Mouse (Mus musculus) frontal cortex, postnatal 14 days (tissue): ENCODE measurements around the gene Ndufs2.

ENCODE experiments used
- DNase-seq, 2 experiments: peaks; one replicate each; pipeline ENCODE4 v3.0.0; 2022; ENCODE audit warnings: low spot score in 2 of 2

Ndufs2 gene

DNA sequence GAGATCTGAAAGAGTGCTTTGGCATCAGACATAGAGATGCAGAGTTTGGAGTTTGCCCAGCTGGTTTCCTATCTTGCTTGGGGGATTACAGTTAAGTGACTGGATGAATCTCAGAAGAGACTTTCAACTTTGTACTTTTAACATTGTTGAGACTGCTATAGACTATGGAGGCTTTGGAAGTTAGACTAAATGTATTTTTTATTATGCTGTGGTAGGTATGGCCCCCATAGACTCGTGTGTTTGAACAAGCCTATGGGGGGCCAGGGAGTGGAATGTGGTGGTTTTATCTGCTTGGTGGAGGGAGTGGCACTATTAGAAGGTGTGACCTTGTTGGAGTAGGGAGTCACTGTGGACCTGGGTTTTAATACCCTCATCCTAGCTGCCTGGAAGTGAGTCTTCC, 51.7 kb downstream of the Ndufs2 start:
- DNase-seq, result no peak

DNA sequence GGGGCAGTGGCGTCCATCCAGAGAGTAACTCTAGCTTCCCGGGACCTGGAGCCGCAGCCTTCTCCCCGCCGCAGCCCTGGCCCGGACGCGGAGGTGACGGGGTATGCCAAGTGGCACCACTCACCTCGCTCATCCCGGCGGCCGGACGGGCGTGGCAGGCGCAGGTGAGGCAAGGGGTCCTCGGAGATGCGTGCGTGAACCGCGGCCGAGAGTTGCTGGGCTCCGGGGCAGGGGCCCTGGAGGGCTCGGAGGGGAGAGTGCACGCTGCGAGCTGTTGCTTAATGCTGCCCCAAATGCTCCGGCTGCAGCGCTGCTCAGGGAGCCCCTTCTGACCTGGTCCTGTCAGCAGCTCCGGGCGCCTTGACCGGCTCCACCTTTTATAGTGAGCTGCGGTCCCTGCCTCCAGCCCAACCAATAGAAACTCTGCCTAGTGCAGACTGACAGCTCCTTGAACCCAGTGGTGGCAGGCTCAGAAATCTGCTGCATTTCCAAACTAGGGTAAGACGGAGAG, 55.2 kb downstream of the Ndufs2 start, which contains the start of gene Pcp4l1:
Gene Pcp4l1, minus strand, starts transcription at position 382 of the 511 bp plus-strand sequence.
- peak in 1 of 2 experiments; percentile 60 for DNase-seq

DNA sequence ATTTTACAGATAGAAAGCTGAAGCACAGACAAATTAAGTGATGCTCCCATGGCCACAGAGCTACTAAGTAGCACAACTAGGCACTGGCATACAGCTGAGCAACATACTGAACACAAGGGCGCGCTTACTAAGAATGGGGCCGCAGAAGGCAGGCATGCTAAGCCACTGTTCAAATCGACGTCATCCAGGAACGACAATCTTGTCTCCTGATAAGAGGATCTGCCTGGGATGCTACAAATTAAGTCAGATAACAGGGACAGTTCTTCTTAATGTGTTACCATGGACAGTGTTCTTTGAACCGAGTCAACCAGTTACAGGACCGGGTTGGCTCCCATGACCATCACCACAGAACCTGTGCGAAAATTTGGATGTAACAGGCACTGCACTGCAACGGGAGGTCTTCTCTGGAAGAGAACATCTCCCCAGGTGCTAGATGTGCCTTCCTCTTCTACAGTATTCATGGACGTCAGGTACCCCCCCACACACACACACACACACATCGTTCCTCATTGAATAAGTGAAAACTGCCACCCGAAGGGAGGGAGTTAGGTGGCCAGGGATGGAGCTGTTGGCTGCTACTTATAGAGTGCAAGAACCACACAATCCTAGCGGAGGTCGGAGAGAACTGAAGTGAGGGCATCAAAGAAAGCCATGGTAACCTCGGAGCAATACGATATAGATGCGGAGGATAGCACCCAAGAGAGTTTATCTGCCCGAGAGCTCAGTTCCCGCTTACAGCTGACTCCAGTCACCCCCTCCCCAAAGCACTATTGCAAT, 56.0 kb downstream of the Ndufs2 start:
- no peak for DNase-seq

DNA sequence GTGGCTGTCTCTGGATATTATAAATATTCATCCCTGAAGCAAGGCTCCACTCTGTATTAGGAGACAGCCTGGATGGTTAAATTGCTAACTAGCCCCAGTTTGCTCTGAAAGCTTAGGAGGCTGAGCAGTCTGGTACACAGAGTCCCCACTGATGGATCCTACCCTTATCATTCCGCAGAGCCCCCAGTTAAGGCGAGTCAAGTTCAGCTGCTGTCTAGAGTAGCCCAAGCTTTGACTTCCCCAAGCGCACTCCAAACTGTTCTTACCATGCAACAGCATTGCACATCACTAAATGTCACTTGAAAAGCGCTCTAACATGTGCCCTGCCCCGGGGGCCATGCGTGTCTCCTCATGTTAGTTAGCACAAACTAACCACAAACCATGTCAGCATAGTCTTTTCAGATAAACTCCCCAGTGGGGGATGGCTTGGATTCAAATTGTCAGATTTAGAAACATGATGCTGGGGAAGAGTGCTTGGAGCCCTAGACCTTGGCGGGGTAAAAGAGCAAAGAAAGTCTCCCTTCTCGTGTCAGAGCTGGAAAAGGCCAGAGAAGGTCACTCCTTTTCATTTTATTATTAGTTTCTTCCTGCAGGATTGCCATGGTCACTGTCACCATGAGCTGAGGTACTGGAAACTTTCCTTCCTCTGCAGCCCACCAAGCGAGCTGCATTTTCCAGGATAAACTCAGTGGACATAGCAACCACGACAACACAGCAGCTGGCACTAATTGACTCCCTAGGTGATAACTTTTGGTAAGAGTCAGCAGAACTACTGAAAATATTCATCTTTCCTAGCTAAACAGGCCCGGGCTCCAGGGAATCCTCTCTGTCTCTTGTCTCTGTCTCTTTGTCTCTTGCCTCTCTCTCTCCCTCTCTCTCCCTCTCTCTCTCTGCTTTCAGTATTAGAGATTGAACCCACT, 57.0 kb downstream of the Ndufs2 start:
- DNase-seq, result no peak

DNA sequence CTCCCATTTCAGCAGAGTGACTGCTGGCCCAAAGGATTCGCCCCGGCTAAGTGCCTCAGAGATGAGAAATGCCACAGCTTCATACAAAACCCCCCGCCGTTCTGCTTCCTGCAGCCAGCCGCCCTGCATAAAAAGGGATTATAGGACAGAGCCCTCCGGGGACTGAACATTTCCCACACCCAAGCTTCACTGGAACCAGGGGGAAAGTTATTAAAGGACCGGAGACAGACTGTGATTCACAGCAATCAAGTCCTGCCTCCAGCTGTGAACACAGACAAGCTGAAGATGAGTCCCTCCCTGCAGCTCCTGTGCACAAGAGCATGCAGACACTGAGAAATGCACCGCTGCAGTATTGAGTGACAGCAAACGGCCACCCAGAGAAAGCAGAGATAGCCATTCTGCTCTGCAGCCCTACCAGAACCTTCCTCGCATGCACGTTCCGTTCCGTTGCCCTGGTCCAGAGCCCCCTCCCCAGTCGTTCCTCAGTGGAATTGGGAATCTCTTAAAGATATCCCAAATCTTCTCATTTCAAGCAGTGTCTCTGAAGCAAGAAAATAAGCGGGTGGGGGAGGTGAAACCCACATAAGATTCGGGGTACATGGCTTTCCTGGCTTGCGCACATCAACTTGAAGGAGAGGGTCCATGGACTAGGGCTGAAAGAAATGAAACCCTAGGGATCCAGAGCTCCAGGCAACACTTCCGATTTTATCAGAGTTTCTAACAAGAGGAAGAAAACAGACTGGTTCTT, 57.9 kb downstream of the Ndufs2 start:
- DNase-seq, result no peak

DNA sequence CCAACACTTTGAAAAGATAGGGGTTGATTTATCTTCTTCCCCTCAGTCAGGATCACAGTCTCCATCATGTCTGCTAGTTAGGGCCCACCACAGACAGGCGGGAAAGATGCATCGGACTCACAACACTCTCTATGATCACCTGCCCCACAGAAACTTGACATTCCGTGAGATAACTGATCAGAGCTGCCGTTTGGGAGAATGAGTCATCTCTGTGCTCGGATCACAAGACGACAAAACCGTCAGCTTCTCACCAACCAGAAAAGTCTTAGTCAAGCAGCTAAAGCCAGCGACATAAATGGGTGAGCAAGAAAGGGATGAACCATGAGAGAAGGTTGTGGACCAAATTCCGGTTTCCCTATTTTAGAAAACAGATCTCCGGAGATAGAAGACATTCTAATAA, 58.9 kb downstream of the Ndufs2 start:
- DNase-seq, result no peak

DNA sequence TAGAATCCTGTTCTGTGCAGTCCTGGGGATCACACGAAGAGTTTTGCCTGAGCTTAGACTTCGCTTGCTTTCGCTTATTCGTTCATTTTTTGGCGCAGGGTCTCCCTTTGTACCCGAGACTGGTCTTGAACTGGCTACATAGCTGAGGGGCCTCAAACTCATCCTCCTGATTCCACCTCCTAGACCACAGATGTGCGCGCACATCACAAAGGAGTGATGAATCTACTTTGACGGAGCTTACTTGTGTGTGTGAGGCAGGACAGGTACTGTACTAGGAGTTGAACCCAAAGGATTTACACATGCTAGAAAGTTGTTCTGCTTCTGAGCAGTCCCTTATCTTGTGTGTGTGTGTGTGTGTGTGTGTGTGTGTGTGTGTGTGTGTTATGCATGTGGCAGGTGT, 60.4 kb downstream of the Ndufs2 start:
- no peak for DNase-seq

DNA sequence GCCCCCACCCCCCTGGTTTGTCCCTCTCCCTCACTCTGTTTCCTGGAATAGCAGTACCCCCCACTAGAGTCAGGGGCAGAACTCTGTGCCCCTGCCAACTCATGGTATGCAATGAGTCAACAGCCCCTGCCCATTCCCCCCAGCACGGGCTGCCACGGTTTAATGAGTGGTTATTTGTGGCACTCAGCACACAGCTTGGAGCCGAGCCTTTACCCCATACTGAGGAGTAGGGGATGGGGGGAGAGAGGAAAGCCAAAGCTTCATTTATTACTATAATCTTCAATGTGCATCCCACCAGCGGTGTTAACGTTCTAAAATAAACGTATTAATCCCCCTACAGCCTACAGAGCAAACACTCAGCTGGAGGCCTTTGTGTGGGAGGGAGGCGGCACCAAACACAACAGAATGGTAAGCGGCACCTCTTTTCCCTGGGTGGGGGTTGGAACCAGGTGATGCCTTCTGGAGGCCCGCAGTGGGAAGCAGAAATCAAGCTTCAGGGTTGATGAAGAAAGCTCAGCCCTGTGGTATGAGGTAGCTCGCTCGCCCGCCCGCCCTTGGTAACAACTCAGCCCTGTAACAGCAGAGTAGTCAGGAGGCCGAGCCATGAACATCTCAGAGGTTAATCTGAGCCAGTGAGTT, 61.6 kb downstream of the Ndufs2 start:
- no peak for DNase-seq

DNA sequence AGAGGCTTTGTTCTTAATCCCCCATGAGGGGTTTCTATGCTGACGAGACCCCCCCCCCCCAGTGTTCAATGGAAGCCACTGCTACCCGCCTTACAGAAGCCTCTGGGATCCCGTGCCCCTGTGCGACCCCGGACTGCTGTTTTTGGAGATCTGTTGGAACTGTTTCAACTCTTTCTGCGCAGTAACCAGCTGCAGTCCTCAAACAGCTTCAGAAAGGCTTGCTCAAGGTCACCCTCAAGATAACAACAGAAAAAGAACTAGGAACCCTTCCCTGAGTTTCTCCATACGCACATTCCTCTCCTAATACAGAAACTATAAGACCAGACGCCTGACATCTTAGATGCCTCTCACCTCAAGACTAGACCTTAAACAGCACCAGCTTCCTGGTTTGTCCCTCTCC, 62.1 kb downstream of the Ndufs2 start:
- no peak for DNase-seq

DNA sequence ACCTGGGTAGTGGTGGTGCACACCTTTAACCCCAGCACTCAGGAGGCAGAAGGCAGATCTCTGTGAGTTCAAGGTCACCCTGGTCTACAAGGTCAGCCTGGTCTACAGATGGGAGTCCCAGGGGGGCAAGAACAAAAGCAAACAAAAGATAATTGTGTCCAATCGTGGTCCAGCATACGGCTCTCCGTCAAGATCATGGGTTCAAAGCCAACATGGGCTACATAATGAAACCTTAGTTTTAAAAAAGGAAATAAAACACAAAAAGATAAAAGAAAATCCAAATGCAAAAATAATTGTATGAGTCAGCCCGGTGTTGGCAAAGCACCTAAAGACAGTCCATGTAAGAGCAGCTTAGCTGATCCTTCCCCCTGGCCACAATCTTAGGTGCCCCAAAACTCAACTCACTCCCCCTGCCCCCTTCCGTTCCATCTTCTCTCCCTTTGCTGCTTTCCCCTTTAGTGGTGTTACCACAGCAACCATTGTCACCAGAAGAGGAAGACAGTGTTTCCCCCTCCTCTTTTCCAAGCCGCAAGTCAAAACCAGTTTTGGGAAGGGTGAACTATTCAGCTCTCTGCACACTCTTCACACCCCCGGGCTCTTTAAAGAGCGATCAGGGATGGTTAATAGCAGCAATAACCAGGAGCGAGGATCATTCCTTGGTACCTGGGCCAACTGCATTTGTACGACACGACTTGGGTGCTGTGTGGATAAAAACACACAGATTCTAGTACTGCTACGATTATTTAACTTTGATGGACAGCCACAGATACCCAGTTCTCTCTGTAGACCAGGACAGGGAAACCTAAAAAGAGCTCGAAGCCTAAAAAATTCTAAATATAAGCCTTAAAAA, 63.1 kb downstream of the Ndufs2 start:
- DNase-seq, result no peak

DNA sequence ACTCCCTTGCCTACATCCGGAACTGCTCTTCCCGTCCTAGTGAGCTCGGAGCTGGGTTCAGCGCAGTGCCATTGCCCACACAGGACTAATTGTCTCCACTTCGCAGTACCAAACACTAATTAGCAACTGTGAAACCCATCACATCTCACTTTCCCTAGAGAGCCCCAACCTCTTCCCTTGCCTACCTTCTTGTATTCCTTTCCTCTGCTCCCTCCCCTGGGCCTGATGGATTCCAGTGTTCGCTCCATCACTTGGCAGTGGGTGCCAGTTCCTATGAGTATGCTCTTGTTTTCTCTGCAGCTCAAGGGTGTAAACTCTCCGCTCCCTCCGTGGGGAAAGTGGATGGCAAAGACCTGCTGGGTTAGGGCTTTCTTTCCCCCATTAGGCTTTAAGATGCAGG, 65.5 kb downstream of the Ndufs2 start:
- no peak for DNase-seq
